Mouse (Mus musculus): ENCODE data around the gene Kcnt1. TPM values are rescaled to one million over a fixed set of nuclear protein-coding genes. Genes with fewer than 3 reads are reported as not detected.
A peak's percentile ranks its signal among the peaks of the same experiment; 100 is the strongest.
"Not testable (repeated sequence)": the region's sequence is repeated elsewhere in the genome, so short reads cannot be mapped to it uniquely, and the experiment has no call there.

The Kcnt1 gene
- 0.18 and 0.24 TPM in 2 replicates for polyA plus RNA-seq (2015; fragmentation: Nextera tagmentation; extraction: Ambion mirVana)

GRCm38 (mm10) chr2:25863337-25864131, at the start of gene Kcnt1:
Gene Kcnt1 (plus strand): TSS chr2:25863734.
- Histone ChIP-seq H3K36me3 (ENCODE audit: insufficient read depth, low read length) (no peaks in the 10 kb centered on the region), H3K27me3 (ENCODE audit: insufficient read depth, low read length) (no peaks in the 10 kb centered on the region; the same call in 1 of the 2 replicates), H3K9ac (ENCODE audit: low read depth, low read length) (0 out of 2 replicates have a peak within 1 kb of the TSS, but pooled peaks have one; percentile 1), H3K4me2 (ENCODE audit: low read length) (peak within 1 kb of the TSS; percentile 86), H3K4me1 (replicated peaks; ENCODE audit: insufficient read depth, low read length) (0 out of 2 replicates have a peak, but pooled peaks cover 10% of the 10 kb centered on the region), H3K4me3 (replicated peaks; ENCODE audit: low read depth, low read length) (peak within 1 kb of the TSS; percentile 39), H3K9me3 (replicated peaks; ENCODE audit: low read length) (no peaks in the 10 kb centered on the region), H3K27ac (no peak within 1 kb of the TSS)
- 1% methylated on average over 41 of the region's 53 CpGs for whole genome bisulfite sequencing
- no peak for TF ChIP-seq CTCF (IDR thresholded peaks at IDR 0.05; ENCODE audit: low read depth)
- DNase-seq (ENCODE audit: low spot score), result peak; percentile 44
- no peak; the same call in 1 of the 2 replicates for ATAC-seq (replicated peaks; ENCODE audit: low FRiP score, low read depth)

GRCm38 (mm10) chr2:25815748-25816147, 47.8 kb upstream of the Kcnt1 start, which contains the start of gene Glt6d1:
Gene Glt6d1 (minus strand): TSS chr2:25815848.
- not testable (repeated sequence) for H3K9ac ChIP-seq (ENCODE audit: low read depth, low read length); H3K27me3 ChIP-seq (ENCODE audit: insufficient read depth, low read length); ATAC-seq (replicated peaks; ENCODE audit: low FRiP score, low read depth); H3K36me3 ChIP-seq (ENCODE audit: insufficient read depth, low read length); H3K27ac ChIP-seq; DNase-seq (ENCODE audit: low spot score); H3K4me1 ChIP-seq (replicated peaks; ENCODE audit: insufficient read depth, low read length); H3K9me3 ChIP-seq (replicated peaks; ENCODE audit: low read length); H3K4me3 ChIP-seq (replicated peaks; ENCODE audit: low read depth, low read length); H3K4me2 ChIP-seq (ENCODE audit: low read length)
- WGBS, result 82% methylated on average over 1 of the region's 1 CpGs

GRCm38 (mm10) chr2:25822806-25823205, 40.7 kb upstream of the Kcnt1 start, which contains the start of gene Lcn9:
Gene Lcn9 (plus strand): TSS chr2:25823153.
- WGBS, result 75% methylated on average over 1 of the region's 1 CpGs
- no peaks in the 10 kb centered on the region for H3K9me3 ChIP-seq (replicated peaks; ENCODE audit: low read length)
- no peak within 1 kb of the TSS for H3K27ac ChIP-seq
- H3K9ac ChIP-seq (ENCODE audit: low read depth, low read length), result no peak within 1 kb of the TSS
- DNase-seq (ENCODE audit: low spot score) (no peak), ATAC-seq (replicated peaks; ENCODE audit: low FRiP score, low read depth) (no peak)
- H3K36me3 ChIP-seq (ENCODE audit: insufficient read depth, low read length), result no peaks in the 10 kb centered on the region
- H3K4me2 ChIP-seq (ENCODE audit: low read length), result no peak within 1 kb of the TSS
- no peaks in the 10 kb centered on the region for H3K4me1 ChIP-seq (replicated peaks; ENCODE audit: insufficient read depth, low read length)
- H3K27me3 ChIP-seq (ENCODE audit: insufficient read depth, low read length), result no peaks in the 10 kb centered on the region
- no peak for TF ChIP-seq CTCF (IDR thresholded peaks at IDR 0.05; ENCODE audit: low read depth)
- H3K4me3 ChIP-seq (replicated peaks; ENCODE audit: low read depth, low read length), result no peak within 1 kb of the TSS

GRCm38 (mm10) chr2:25824751-25825150, 38.8 kb upstream of the Kcnt1 start:
- ATAC-seq (replicated peaks; ENCODE audit: low FRiP score, low read depth) (no peak), DNase-seq (ENCODE audit: low spot score) (no peak)
- H3K9ac ChIP-seq (ENCODE audit: low read depth, low read length), result no peak overlapping the region
- no peak overlapping the region for H3K27ac ChIP-seq
- no peak for TF ChIP-seq CTCF (IDR thresholded peaks at IDR 0.05; ENCODE audit: low read depth)
- WGBS, result 90% methylated on average over 3 of the region's 3 CpGs
- no peaks in the 10 kb centered on the region for H3K9me3 ChIP-seq (replicated peaks; ENCODE audit: low read length)
- no peak overlapping the region for H3K4me3 ChIP-seq (replicated peaks; ENCODE audit: low read depth, low read length)
- no peaks in the 10 kb centered on the region for H3K27me3 ChIP-seq (ENCODE audit: insufficient read depth, low read length)
- no peaks in the 10 kb centered on the region for H3K36me3 ChIP-seq (ENCODE audit: insufficient read depth, low read length)
- no peaks in the 10 kb centered on the region for H3K4me1 ChIP-seq (replicated peaks; ENCODE audit: insufficient read depth, low read length)
- no peak overlapping the region for H3K4me2 ChIP-seq (ENCODE audit: low read length)

GRCm38 (mm10) chr2:25828344-25828947, 35.1 kb upstream of the Kcnt1 start:
- no peak for TF ChIP-seq CTCF (IDR thresholded peaks at IDR 0.05; ENCODE audit: low read depth)
- DNase-seq (ENCODE audit: low spot score) (no peak), ATAC-seq (replicated peaks; ENCODE audit: low FRiP score, low read depth) (no peak)
- Histone ChIP-seq H3K27me3 (ENCODE audit: insufficient read depth, low read length) (no peaks in the 10 kb centered on the region), H3K4me2 (ENCODE audit: low read length) (no peak overlapping the region), H3K36me3 (ENCODE audit: insufficient read depth, low read length) (no peaks in the 10 kb centered on the region), H3K4me1 (replicated peaks; ENCODE audit: insufficient read depth, low read length) (no peaks in the 10 kb centered on the region), H3K9me3 (replicated peaks; ENCODE audit: low read length) (no peaks in the 10 kb centered on the region), H3K4me3 (replicated peaks; ENCODE audit: low read depth, low read length) (no peak overlapping the region), H3K9ac (ENCODE audit: low read depth, low read length) (no peak overlapping the region), H3K27ac (no peak overlapping the region)
- WGBS, result 76% methylated on average over 8 of the region's 8 CpGs

GRCm38 (mm10) chr2:25830786-25831185, 32.7 kb upstream of the Kcnt1 start:
- 80% methylated on average over 3 of the region's 3 CpGs for WGBS
- no peak overlapping the region for H3K27ac ChIP-seq
- no peaks in the 10 kb centered on the region for H3K36me3 ChIP-seq (ENCODE audit: insufficient read depth, low read length)
- no peak overlapping the region for H3K4me3 ChIP-seq (replicated peaks; ENCODE audit: low read depth, low read length)
- H3K27me3 ChIP-seq (ENCODE audit: insufficient read depth, low read length), result no peaks in the 10 kb centered on the region
- H3K4me1 ChIP-seq (replicated peaks; ENCODE audit: insufficient read depth, low read length), result no peaks in the 10 kb centered on the region
- TF ChIP-seq CTCF (IDR thresholded peaks at IDR 0.05; ENCODE audit: low read depth), result no peak
- H3K4me2 ChIP-seq (ENCODE audit: low read length), result no peak overlapping the region
- H3K9ac ChIP-seq (ENCODE audit: low read depth, low read length), result no peak overlapping the region
- no peak for ATAC-seq (replicated peaks; ENCODE audit: low FRiP score, low read depth)
- no peaks in the 10 kb centered on the region for H3K9me3 ChIP-seq (replicated peaks; ENCODE audit: low read length)
- DNase-seq (ENCODE audit: low spot score), result no peak

All from kidney, postnatal 0 days (tissue).